Mouse (Mus musculus): ENCODE results near the gene Fsd1l.
"Not testable (repeated sequence)": the region's sequence is repeated elsewhere in the genome, so short reads cannot be mapped to it uniquely, and the experiment has no call there.

The Fsd1l gene

DNA sequence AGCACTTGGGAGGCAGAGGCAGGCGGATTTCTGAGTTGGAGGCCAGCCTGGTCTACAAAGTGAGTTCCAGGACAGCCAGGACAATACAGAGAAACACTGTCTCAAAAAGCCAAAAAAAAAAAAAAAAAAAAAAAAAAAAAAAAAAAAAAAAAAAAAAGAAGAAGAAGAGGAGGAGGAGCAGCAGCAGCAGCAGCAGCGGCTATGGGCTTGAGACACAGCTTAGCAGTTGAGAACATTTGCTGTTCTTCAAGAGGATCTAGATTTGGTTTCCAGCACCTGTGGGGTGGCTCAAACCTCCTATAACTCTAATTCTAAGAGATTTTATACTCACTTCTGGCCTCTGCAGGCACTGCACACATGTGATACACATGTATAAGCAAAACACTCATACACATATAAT, 94.8 kb downstream of the Fsd1l start:
- ATAC-seq (ENCODE audit: insufficient number of reproducible peaks, low FRiP score, low TSS enrichment), result not testable (repeated sequence)

DNA sequence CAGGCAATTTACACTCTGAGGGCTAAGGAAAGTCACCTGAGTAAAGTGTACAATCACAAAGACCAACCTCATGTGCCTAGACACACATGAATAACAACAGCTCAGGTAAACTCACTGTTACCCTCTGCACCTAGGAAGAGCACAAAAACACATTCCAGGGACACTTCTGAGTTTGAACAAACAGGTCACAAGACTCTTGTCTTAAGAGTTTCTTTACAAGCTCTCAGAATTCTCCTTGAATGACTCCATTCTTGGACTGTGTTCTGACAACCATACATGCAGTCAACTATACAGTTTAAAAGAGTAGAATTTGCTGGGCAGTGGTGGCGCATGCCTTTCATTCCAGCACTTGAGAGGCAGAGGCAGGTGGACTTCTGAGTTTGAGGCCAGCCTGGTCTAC, 96.8 kb downstream of the Fsd1l start:
- no peak for ATAC-seq (ENCODE audit: insufficient number of reproducible peaks, low FRiP score, low TSS enrichment)

DNA sequence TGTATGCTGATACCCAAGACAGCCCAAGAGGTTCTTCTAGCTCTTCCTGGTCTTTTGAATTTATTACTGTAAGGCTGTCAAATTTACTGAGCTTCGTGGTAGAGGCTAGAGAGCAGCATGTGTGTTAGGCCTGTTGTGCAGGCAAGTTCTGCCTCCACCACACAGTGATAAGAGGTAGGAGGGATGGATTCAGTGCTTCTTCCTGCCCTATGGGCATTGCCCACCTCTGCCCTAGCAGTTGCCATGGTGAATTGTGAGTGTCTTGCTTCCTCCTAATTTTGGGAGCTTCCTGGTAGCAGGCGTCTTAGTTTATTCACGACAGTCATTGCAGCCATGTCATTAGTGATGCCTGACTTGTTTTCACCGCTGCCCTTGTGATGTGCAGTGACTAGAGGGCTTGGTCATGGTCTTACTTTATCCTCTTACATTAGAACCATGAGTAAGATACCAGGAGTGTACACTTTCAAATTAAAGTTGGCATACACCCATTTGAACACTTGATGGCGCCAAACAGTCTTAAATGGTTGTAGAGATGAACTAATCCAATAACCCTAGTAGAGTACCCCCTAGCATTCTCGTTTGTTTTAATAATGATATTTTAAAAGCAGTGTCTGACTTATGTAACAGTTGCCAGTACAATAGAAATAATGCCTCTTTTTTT, 107.8 kb downstream of the Fsd1l start:
- ATAC-seq (ENCODE audit: insufficient number of reproducible peaks, low FRiP score, low TSS enrichment), result peak; percentile 66; the same call in 1 of the 2 replicates

DNA sequence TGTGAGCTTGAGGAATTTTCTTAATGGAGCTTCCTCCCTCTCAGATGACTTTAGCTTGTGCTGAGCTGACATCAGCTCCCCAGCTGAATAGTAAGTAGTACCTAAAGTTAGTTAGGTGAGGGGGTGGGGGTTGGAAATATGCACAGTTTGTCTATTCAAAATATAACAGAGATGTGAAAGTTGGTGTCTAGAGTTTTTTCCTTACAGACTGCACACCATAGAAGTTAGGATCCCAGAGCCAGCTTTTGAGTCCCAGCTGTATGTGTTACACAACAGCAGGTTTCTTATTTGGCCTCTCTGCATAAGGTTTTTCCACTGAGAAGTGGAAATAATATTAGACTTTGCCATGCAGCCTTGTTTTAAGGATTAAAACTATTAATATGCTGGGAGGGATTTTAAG, 118.6 kb downstream of the Fsd1l start:
- ATAC-seq (ENCODE audit: insufficient number of reproducible peaks, low FRiP score, low TSS enrichment), result no peak

DNA sequence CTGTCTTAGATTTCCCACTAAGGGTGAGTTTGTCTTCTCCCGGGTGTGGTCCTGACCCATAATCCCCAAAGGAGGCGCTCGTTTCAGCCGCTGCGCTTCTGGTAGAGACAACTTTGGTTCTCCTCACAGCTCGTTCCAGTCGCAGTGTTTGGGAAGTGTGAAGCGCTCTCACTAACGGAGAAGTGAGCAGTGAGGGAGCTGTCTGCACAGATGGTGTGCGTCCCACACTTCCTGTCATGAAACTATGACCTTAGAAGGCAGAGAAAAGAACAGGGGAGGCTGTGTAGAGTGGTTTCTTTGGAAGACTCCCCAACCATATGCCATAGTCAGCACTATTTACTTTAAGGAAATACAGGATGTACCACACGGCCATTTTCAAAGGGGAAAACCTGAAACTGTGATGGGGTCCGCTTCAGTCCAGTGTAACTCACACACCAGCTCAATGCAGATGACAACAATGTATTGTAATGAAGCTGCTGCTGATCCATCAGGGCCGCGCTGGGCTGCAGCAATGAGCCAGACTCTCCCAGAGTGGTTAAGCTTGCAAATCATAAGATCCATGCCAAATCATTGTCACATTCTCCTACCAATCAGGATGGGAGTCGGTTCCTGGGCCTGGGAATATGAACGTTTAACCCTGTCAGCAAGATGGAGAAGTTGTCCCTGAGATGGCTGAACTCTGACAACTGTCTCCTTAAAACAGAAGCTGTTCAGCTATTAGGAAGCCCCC, 119.3 kb downstream of the Fsd1l start:
- ATAC-seq (ENCODE audit: insufficient number of reproducible peaks, low FRiP score, low TSS enrichment), result no peak

Data from cerebellum, adult (tissue).